Mouse (Mus musculus) retina, adult 2 months (tissue): ENCODE results near the gene Pdia5.

Source experiments
- DNase-seq: peaks from one replicate; pipeline ENCODE4 v3.0.0-alpha.2; 2012; ENCODE audit warnings: low read depth, low spot score

Pdia5 gene

DNA sequence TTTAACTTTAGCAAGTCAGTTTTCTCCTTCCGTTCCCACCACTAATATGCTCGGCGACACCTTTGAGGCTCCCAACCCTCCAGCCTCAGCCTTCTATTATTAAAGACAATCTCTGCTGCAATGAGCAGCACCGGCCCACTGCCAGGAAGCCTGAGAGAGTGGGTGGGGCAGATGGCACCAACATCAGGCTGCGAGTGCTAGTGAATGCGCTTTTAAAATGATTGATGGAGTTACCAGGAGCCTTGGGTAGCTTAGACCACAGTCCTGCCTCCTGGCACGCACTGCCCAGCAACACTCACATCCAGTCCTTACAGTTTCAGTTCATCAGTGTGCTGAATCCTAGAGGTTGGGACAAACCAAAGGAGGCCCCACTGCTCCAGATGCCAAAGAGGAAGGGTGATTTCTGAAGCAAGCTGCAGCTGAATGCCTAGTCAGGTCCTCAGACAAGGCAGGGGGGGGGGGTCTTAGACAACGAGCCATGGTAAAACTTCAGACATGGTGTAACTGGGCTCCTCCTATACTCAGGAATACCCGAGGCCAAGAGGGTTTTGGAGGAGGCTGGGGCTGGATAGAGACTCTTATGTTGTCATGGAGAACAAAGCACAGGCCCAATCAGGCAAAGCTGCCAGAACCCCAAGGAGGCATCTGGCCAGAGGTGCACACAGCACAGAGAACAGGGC, 49.2 kb downstream of the Pdia5 start:
- no peak for DNase-seq

DNA sequence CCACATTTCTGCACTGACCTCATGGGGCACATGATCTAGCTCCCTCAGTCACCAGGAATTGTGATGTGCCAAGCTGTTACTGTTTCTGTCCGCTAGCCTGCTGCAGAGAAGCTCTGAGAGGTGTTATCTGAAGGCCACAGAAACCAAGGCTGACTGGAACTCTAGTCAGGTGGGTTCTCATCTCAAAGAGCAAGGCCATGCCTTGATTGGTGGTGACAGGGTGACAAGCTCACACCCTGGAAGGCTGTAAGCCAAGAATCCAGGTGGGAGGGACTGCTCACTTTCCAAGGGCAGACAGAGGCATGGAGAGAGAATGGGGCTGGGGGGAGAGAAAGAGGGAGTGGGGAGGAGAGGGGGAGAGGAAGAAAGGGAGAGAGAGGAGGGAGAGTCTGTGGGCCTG, 51.6 kb downstream of the Pdia5 start:
- no peak for DNase-seq

DNA sequence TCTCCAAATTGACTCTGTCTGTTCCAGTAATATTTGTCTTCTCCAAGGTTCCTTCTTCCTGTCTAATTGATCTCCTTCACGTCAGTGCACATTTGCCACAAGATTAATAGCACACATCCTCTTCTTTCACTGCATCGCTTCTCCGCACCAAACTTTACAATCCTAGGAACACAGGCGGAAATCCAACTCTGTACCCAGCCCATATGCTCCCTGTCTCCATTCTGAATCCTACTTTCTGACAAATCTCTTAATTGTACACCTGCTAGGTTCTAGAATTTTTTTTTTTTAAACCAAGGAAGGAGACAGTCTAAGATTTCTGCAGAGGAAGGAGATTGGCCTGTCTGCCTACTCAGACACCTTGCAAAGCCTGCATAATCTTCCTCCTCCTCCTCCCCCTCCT, 59.1 kb downstream of the Pdia5 start:
- no peak for DNase-seq

DNA sequence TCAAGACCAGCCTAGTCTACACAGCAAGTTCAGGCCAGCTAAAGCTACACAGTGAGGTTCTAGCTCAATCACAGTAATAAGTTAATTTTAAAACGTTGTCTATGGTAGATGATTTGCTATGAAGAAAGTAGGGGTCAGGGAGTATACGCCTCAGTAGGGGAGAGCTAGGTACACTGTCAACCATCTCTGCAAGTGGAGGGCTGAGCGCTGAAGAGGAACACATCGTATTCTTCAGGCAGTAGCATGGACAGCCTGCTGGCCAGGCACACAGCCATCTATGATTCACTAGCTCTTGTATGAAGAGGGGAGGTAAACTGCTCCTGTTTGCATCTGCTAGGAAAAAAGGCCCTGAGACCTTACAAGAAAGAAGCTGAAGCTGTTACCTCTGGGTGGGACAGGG, 65.7 kb downstream of the Pdia5 start:
- no peak for DNase-seq

DNA sequence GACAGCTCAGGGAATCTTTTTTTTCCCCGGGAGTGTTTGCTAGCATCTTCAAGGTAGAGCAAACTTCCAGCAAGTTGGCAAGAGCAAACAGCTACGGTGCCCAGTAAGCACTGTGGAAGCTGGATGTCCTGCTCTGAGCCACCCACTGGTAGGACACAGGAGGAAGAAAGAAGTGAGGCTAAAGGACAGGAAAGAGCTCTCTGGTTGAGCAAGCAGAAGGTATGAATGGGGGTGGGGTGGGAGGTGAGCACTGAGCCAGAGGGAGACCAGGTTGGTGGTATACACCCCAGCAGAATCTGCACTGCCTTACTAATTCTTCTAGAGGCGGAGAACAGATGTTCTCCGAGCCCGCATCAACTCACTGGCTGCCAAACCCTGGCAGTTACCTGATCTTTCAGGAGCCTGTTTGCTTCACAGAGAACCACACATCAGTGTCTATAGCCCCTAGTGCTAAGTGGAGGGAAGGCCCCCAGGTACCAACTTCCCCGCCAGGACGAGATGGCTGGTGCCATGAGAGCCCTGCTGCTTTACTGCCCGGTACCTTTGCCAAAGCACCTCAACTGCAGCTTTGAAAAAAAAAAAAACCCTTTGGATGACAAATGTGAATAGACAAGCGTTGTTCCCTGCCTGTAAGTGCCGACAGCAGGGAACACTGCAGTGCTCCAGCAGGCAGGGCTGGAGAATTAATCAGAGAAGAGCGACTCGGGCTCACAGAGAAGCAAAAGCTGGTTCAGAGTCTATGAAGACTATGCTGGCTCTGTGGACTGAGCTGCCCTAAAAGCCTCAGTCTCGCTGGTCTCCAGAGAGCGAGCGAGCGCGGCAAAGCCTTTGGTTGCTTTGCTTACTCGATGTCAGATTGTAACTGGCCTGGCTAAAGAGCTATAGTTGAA, 67.2 kb downstream of the Pdia5 start:
- DNase-seq = no peak

DNA sequence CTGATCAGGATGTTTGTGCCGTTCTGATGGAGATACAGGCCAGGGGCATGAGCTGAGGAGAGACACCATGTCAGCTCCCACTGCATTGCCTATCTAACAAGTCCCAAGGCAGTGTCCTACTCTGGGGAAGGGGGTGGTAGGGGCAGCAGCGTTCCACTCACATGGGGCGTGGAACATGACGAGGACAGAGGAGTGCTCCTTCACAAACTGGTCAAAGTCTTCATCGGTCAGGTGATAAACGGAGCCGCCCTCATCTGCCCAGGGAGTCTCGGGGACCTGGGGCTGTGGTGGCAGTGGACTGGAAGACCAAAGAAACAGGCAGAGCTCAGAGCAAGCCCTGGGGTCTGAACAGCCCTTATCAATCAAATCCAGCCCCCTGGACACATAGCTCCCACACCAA, 68.0 kb downstream of the Pdia5 start:
- no peak for DNase-seq

DNA sequence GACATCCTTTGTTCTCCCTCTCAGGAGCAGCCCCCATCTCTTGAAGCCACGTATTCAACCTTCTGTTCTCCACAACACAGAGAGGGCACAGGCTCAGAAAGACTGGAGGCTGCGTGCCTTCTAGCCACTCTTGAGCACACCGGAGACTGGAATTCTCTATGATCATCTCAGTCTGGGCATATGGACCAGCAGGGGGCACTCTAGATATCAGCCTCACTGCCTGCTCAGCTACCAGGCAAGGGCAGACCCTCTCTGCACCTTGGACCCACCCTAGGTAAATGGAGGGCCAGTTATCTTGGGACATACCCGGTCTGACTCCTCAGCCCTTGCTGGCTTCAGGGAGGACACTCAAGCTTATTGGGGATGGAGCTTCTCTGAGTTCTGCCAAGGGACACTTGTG, 68.5 kb downstream of the Pdia5 start:
- DNase-seq = no peak

DNA sequence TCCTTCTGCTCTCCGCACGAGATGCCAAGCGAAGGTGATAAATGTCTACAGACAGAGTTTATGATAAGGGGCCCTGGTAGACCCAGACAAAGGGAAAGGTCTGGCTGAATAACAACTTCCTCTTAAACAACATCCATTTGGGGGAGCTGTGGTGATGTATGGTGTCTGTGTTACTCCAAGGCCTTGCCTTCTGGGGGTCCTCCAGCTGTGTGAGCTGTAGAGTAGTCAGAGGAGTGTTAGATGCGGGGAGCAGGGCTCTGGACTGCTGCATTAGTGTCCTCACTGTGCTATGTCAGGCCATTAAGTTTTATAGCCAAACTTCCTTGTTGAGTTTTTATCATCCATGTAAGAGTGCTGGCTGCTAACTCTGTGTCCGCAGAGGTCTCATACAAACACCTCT, 76.1 kb downstream of the Pdia5 start:
- no peak for DNase-seq

DNA sequence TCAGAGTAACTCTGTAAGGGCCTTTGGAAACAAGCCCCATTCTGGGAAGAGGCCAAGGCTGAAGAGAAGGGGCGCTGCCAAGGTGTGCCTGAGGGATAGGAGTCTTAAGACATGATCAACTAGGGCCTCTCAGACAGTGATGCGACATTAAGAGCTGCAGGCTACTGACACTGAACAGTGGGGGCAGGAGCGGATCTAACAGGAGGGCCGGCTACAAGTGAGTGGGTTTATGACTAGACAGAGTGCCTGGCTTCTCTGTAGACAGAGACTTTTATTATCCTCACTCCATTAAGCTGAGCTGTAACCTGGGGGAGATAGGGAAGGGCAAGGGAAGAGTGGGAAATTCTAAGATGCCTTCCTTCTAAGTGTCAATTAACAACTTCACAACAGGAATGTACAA, 84.0 kb downstream of the Pdia5 start:
- DNase-seq = no peak

DNA sequence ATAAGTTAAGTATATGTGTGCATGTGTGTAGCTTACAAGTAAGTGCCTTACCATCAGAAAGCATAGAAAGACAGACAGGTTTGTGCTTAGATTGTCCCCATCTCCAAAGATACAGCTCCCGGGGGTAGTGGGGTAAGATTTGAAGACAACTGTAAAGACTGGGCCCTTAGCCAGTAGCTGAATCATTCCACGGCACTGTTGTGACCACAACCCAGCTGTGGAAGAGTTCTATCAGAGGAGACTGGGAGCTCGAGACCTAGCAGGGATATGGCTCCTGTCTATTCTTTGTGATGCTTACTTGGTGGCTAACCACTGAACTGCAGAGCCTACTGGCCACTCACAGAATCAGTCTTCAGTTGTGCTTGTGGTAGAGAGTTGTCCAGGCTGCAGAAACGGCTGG, 84.5 kb downstream of the Pdia5 start:
- DNase-seq = no peak

DNA sequence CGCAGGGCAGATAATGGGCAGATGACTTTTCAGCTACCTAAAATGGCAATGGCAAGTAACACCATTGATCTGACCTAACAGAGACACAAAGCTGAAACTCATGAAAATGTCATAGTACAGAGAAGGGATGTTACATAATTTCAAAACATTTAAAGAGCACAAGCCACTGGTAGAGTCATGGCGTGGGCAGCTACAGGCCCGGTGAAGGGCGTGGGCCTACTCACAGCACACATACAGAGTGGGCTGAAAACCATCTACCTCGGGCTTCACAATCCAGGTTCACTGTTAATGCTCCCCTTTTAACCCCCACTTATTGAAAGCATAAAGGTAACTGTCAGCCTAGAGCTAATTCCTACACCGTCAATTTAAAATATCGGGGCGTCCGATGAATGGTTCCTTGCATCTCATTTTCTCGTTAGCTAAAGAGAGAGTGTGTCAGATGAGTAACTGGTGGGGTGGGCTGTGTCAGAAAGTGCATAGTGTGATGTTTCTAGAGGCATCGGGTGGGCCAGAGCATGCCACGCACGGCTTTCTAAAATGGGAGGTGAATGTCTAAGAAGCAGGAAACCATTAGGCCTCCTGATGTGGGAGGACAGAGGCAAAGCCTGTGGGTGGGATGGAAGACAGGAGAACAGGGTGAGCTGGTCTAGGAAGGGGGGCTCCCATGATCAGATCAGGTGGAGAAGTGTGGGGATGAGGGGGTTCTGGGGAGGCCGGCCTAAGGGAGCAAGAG, 85.2 kb downstream of the Pdia5 start:
- no peak for DNase-seq

DNA sequence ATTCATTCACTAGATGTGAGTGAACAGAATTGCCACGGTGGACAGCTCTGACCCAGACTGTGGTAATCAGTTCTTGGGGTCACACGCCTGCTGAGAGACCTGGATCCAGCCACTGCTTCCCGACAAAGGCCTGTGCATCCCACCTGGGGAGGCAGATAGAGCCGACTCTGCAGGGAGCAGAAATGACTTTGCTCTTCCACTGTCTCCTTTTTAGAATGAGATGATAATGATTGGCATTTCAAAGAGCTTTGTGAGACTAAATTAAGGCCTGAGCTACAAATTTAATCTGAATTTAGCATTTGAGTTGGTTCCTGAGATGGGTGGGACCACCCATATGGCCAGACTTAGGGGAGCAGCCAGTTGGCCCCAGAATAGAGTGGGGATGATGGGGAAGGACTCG, 85.8 kb downstream of the Pdia5 start:
- no peak for DNase-seq

DNA sequence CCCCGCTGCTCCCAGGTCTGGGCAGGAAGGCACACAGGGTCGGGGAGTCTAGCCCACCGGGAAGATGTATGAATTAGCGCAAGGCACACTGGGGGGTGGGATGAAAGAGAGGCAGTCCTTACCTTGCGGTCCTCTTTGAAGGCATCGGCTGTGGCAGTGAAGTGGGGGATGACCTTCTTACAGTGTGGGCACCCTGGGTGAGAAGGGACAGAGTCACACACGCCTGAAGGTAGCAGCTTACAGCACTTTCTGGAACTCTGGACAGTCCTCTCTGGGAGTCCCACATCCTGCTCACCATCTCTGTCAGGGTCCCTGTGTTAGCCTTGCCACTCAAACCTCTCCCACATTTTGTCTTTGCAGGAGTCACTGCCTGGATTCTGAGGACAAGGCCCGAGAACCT, 86.8 kb downstream of the Pdia5 start:
- DNase-seq = no peak

DNA sequence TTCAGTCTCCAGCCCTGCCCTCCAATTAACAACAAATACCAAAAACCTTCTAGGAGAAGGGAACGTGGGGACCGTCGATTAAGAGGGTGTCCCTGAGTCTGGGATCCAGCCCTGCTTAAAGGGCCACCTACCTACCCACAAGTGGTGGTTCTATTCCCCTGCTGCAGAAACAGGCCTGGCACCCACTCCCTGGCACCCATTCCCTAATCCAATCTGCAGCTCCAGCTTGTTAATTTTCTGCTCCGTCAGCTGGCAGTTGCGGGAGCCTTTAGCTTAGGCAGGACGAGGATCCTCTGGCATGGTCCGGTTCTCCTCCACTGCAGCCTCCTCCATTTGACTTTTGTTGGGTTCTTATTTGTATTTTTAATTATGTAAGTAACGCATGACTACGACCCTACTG, 87.3 kb downstream of the Pdia5 start:
- no peak for DNase-seq

DNA sequence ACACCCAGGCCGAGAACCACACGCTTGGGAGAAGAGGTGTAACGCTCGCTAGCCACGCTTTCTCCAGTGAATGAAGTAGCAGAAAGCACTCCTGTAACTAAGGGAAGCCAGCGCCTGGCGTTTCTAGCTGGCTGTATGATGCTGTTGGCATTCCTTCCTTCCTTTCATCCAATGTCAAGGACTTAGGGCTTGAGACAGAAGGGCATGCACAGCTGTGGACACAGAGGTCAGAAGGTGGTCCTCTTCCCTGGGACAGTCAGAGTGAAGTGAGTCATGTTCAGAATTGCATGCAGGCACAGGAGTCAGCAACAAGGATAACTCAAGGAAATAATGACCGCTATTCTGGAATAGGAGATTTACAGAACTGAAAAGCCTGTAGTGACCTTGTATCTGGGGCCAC, 97.9 kb downstream of the Pdia5 start:
- DNase-seq = no peak

DNA sequence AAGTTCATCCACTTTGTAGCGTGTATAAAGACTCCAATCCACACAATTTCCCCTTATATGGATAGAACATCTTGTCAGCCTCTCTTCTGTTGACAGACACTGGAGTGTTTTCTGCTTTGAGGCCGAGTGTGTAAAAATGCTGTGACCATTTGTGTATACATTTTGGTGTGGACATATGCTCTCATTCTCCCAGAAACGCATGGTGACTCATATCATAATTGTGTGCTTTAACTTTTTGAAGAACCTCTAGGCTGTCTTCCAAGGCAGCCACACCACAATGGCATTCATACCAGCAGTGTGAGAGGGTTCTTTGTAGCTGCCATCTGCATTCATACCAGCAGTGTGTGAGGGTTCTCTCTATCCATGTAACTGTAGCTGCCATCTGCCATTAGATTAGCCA, 105.0 kb downstream of the Pdia5 start:
- DNase-seq = no peak

DNA sequence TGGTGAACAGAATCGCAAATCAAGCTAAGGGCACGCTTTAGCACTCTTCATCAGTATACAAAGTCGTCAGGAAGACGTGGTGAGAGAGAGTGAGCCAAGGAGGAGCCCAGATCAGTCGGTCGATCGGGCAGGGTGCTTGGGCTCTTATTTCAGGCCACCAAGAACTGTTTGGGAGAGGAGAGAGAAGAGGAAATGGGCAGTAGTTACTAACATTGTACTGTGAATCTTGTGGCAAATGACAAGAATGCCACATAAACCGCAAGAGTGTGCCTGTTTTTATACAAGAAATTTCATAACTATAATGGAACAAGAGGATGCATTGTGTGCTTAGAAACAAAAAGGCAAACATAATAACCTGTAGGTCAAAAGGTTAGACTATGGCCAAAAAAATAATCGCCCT, 110.6 kb downstream of the Pdia5 start:
- DNase-seq = no peak

DNA sequence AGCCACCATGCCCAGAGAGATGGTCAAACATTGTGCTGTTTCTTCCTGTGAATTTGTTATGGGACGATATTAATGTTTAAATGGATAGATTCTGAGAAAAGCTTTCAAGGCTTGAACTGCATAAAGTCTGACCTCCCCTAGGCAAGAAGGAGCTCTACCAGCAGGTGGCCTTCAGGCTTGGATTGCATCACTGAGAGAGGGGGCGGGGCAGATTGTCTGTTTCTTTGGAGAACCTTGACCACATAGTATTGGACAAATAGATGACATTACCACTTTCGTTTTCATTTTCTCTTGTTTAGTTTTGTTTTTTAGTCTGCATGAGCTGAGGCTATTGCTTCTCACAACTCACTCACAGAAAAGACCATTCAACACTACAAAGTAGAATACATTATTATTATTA, 111.3 kb downstream of the Pdia5 start:
- no peak for DNase-seq

DNA sequence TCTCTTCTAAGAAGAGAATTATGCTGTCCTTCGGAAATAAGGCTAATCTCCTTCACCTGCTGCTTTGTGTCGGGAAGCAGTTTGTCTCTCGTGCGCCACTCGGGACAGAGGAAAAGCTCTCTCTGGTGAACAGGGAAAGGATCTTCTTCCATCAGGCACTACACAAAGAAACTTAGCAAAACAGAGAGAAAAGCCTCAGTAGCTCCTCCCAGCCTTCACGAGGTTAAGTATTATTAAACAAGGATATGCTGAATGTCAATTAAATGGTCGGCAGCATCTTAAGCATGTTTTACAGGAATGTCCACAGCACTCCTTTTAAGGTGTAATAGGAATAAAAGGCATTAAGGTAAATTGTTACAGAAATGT, 126.6 kb downstream of the Pdia5 start:
- DNase-seq = no peak

DNA sequence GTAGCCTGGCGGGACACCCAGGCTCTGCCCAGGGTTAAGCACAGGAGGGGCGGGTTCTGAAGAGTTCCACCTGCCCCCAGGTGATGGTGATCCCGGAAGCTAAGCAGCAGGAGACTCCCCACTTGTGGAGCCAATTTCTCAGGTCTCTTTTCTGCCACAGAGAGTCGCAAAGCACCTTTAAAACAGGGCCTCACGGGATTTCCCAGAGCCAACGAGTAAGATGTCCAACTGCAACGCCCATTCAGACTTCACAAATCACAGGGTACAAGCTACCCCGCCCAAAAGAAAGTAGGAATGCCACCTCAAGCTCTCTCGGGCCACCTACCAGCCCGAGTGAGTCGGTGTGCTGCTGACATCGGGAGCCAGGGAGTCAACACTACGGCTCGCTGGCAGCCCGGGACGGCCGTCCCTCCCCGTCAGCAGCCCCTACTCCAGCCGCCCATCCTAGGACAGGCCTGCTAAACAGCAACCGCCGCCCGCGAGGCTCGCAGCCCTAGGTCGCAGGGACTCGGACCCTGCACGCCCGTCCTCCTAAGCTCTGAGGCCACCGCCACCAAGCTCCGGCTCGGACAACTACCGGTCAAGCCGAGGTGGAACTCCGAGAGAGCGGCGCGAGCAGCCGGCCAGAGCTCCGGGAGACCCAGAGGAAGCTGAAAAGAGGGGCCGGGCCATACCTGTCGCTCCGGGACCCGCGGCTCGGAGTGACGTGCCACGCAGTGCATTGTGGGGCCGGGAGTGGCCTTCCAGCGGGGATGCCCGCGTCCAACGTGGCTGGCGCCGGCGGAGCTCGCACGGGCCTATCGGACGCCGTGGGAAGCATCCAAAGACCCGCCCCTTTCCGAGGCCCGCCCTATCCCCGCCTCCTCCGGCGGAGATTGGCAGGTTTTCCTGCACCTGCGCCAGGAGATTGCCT, 127.3 kb downstream of the Pdia5 start, which contains the start of gene Sec22a:
Gene Sec22a (minus strand): TSS at position 769 of the 913 bp plus-strand sequence.
- DNase-seq = peak; percentile 94

DNA sequence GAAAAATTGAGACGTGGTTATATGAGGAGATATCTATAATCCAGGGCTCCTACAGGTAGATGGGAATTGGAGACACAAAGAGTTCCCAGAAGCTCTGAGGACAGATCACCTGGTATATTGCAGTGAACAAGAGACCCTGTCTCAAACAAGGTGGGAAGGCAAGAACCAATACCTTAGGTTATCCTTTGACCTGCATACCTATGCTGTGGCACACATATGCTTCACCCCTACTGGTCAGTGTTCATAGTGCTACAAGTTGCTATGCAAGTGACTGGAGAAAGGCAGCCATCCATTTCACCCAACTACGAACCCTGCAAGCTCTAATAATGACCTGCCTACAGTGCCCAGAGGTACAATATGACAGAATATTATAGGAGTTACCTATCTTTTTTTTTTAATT, 128.5 kb downstream of the Pdia5 start:
- DNase-seq = no peak

DNA sequence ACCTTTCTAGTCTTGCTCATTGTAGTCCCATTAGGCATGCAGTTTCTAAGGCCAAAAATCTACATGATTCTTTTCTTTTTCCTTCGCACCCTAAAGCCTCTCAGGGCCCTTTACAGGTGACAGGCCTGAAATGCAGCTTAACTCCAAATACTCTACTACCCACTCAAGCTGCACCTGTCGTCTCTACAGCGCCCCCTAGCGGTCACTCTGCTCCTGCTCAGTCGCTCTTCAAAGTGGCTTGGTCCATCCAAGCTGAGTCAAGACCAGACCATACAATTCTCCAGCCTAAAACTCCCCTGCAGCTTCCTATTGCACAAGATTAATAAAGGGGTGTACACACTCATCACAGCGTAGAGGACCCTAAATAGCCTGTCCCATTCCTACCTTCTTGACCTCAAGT, 130.1 kb downstream of the Pdia5 start:
- DNase-seq = peak; percentile 48
